26 mouse cellular contexts compared by ENCODE assay signal in the genomic region with DNA sequence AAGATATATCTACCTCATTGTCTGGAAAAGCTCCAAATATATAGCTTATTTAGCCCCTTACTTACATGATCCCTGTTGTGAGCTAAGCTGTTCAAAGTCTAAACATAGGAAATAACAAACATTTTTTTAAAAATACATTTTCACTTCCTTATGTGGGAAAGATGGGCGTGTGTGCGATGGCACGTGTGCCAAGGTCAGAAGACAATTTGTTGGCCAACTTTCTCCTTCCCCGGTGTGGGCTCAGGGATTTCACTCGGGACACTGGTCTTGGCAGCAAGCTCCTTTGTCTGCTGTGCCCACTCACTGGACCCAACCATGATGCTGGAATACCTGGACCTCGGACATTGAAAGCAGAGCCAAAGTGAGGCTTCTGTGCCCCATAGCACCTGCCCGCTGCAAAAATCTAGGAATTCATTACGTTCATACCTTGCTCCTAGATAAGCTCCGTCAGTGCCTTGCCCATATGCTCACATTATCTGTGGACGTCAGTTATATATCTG. TPM values are rescaled to one million over a fixed set of nuclear protein-coding genes. Genes with fewer than 3 reads are reported as not detected.
A peak's percentile ranks its signal among the peaks of the same experiment; 100 is the strongest.
DNase-seq lines count a peak whose midpoint lies in the region; ATAC-seq lines count a peak whose summit lies in the region.
"Had no signal": no experiment of that assay in that cellular context is flagged by ENCODE, and none has a peak within 500 bp of the region (broad histone marks: within the 10 kb centered on the region; RNA-seq: fewer than 3 reads in every experiment).

No protein-coding gene starts in this region.

- H3K27ac ChIP-seq in forebrain, embryonic 10.5 days = no peak overlapping the region
- no peak overlapping the region for H3K27ac ChIP-seq in forebrain, embryonic 14.5 days (ENCODE audit: low read depth, low read length)
- H3K27ac ChIP-seq in heart, embryonic 12.5 days (ENCODE audit: poor library complexity, severe bottlenecking) = peak overlapping the region; percentile 75
- no peak overlapping the region for H3K27ac ChIP-seq in intestine, embryonic 14.5 days (ENCODE audit: low read depth)
- H3K27ac ChIP-seq in intestine, embryonic 15.5 days = no peak overlapping the region
- H3K27ac ChIP-seq: embryonic facial prominence, embryonic 15.5 days; forebrain, embryonic 12.5 days; gastrocnemius, adult 2 months; hindbrain, embryonic 14.5 days; hindbrain, postnatal 0 days had no signal

- 98% methylated on average over 10 of the region's 10 CpGs for WGBS in forebrain, embryonic 10.5 days
- 97% methylated on average over 10 of the region's 10 CpGs for WGBS in forebrain, embryonic 14.5 days
- WGBS in heart, embryonic 12.5 days = 67% methylated on average over 10 of the region's 10 CpGs
- WGBS in intestine, embryonic 14.5 days = 95% methylated on average over 10 of the region's 10 CpGs
- 86% methylated on average over 10 of the region's 10 CpGs for WGBS in intestine, embryonic 15.5 days

- no peak overlapping the region for H3K4me3 ChIP-seq in forebrain, embryonic 10.5 days
- no peak overlapping the region for H3K4me3 ChIP-seq in forebrain, embryonic 14.5 days (ENCODE audit: low read depth, low read length)
- H3K4me3 ChIP-seq in heart, embryonic 12.5 days = no peak overlapping the region
- no peak overlapping the region for H3K4me3 ChIP-seq in intestine, embryonic 14.5 days (ENCODE audit: low read depth, low read length)
- H3K4me3 ChIP-seq in intestine, embryonic 15.5 days (replicated peaks) = no peak overlapping the region
- H3K4me3 ChIP-seq: embryonic facial prominence, embryonic 12.5 days; embryonic facial prominence, embryonic 15.5 days; forebrain, embryonic 12.5 days; gastrocnemius, adult 2 months had no signal

- no peaks in the 10 kb centered on the region for H3K27me3 ChIP-seq in forebrain, embryonic 10.5 days (ENCODE audit: poor library complexity, severe bottlenecking)
- H3K27me3 ChIP-seq in forebrain, embryonic 14.5 days (replicated peaks; ENCODE audit: control insufficient read depth, insufficient read depth, low read length) = no peaks in the 10 kb centered on the region
- no peaks in the 10 kb centered on the region for H3K27me3 ChIP-seq in heart, embryonic 12.5 days (replicated peaks)
- no peaks in the 10 kb centered on the region for H3K27me3 ChIP-seq in intestine, embryonic 14.5 days (replicated peaks; ENCODE audit: control insufficient read depth, insufficient read depth, low read length)
- no peaks in the 10 kb centered on the region for H3K27me3 ChIP-seq in intestine, embryonic 15.5 days (replicated peaks)
- H3K27me3 ChIP-seq: embryonic facial prominence, embryonic 12.5 days; embryonic facial prominence, embryonic 15.5 days; forebrain, embryonic 12.5 days; Patski had no signal

- no peak overlapping the region for H3K9ac ChIP-seq in forebrain, embryonic 14.5 days (ENCODE audit: low read length)
- H3K9ac ChIP-seq in heart, embryonic 12.5 days = no peak overlapping the region
- H3K9ac ChIP-seq in intestine, embryonic 14.5 days (ENCODE audit: low read length) = no peak overlapping the region
- no peak overlapping the region for H3K9ac ChIP-seq in intestine, embryonic 15.5 days
- H3K9ac ChIP-seq: embryonic facial prominence, embryonic 12.5 days; embryonic facial prominence, embryonic 15.5 days; forebrain, embryonic 12.5 days; hindbrain, embryonic 14.5 days had no signal

- peaks cover 57% of the 10 kb centered on the region for H3K36me3 ChIP-seq in forebrain, embryonic 10.5 days (replicated peaks)
- no peaks in the 10 kb centered on the region for H3K36me3 ChIP-seq in forebrain, embryonic 14.5 days (ENCODE audit: control insufficient read depth, insufficient read depth, low read length)
- H3K36me3 ChIP-seq in heart, embryonic 12.5 days = peaks cover 45% of the 10 kb centered on the region
- H3K36me3 ChIP-seq in intestine, embryonic 14.5 days (ENCODE audit: control insufficient read depth, insufficient read depth, low read length) = peaks cover 38% of the 10 kb centered on the region
- no peaks in the 10 kb centered on the region; the same call in 1 of the 2 replicates for H3K36me3 ChIP-seq in intestine, embryonic 15.5 days

- H3K4me2 ChIP-seq in forebrain, embryonic 14.5 days (ENCODE audit: low read length) = no peak overlapping the region
- 0 out of 2 replicates have a peak overlapping the region, but pooled peaks have one; percentile 13 for H3K4me2 ChIP-seq in heart, embryonic 12.5 days
- no peak overlapping the region for H3K4me2 ChIP-seq in intestine, embryonic 14.5 days (ENCODE audit: low read length)
- no peak overlapping the region for H3K4me2 ChIP-seq in intestine, embryonic 15.5 days (replicated peaks)
- H3K4me2 ChIP-seq: embryonic facial prominence, embryonic 12.5 days; embryonic facial prominence, embryonic 15.5 days; forebrain, embryonic 12.5 days; heart, embryonic 11.5 days; hindbrain, embryonic 14.5 days had no signal

- H3K4me1 ChIP-seq in forebrain, embryonic 10.5 days = peaks cover 11% of the 10 kb centered on the region
- H3K4me1 ChIP-seq in forebrain, embryonic 14.5 days (ENCODE audit: control insufficient read depth, insufficient read depth, low read length) = no peaks in the 10 kb centered on the region
- peaks cover 47% of the 10 kb centered on the region for H3K4me1 ChIP-seq in heart, embryonic 12.5 days (replicated peaks)
- H3K4me1 ChIP-seq in intestine, embryonic 14.5 days (replicated peaks; ENCODE audit: control insufficient read depth, insufficient read depth, low read length) = no peaks in the 10 kb centered on the region
- H3K4me1 ChIP-seq in intestine, embryonic 15.5 days (replicated peaks) = peaks cover 6% of the 10 kb centered on the region

- ATAC-seq in forebrain, embryonic 14.5 days = no peak
- ATAC-seq in heart, embryonic 12.5 days (ENCODE audit: insufficient number of reproducible peaks, low FRiP score) = no peak
- no peak for ATAC-seq in intestine, embryonic 14.5 days (replicated peaks; ENCODE audit: low FRiP score, low TSS enrichment, low read depth)
- no peak for ATAC-seq in intestine, embryonic 15.5 days
- ATAC-seq in megakaryocyte, adult 5-6 weeks (ENCODE audit: poor library complexity, severe bottlenecking) = peak; percentile 35; the same call in 1 of the 2 replicates
- ATAC-seq: forebrain, embryonic 16.5 days; hindbrain, postnatal 0 days; inflammation-experienced regulatory T-cells, adult 6 months; Patski had no signal

- DNase-seq in forebrain, embryonic 10.5 days (ENCODE audit: extremely low spot score, low spot score) = peak; percentile 9
- DNase-seq in forebrain, embryonic 14.5 days (ENCODE audit: low spot score) = no peak
- no peak for DNase-seq in heart, adult 9 months (ENCODE audit: low spot score in 2 of 2)
- peak; percentile 48 for DNase-seq in intestine, embryonic 14.5 days (ENCODE audit: low spot score)
- no peak for DNase-seq in kidney, postnatal 36 days
- DNase-seq: adrenal gland, postnatal 14 days; cerebellum, adult 11 months; cerebellum, adult 2 months; cerebellum, adult 9-11 months; cerebellum, postnatal 25 days; gastrocnemius, adult 2 months; gastrocnemius, postnatal 14 days; heart, postnatal 4 days; kidney, adult 2 months had no signal

- H3K9me3 ChIP-seq in forebrain, embryonic 10.5 days = no peaks in the 10 kb centered on the region; the same call in 1 of the 2 replicates
- no peaks in the 10 kb centered on the region for H3K9me3 ChIP-seq in forebrain, embryonic 14.5 days (replicated peaks; ENCODE audit: control insufficient read depth, low read length)
- H3K9me3 ChIP-seq in heart, embryonic 12.5 days (replicated peaks) = no peaks in the 10 kb centered on the region
- no peaks in the 10 kb centered on the region for H3K9me3 ChIP-seq in intestine, embryonic 14.5 days (ENCODE audit: control insufficient read depth, low read length)
- no peaks in the 10 kb centered on the region for H3K9me3 ChIP-seq in intestine, embryonic 15.5 days
- H3K9me3 ChIP-seq: embryonic facial prominence, embryonic 12.5 days; embryonic facial prominence, embryonic 15.5 days; forebrain, embryonic 12.5 days had no signal

RNA-seq across cellular contexts. Expression of a gene that starts 19.0 kb away (rescaled TPM):
- 140 and 143 TPM in 2 replicates for polyA plus RNA-seq in forebrain, embryonic 10.5 days (2016; fragmentation: Nextera tagmentation; extraction: Ambion mirVana)
- polyA plus RNA-seq in forebrain, embryonic 14.5 days (2014; fragmentation: Nextera tagmentation; extraction: Ambion mirVana) = 90.2 and 101 TPM in 2 replicates
- polyA plus RNA-seq in heart, embryonic 12.5 days (2016; fragmentation: Nextera tagmentation; extraction: Ambion mirVana) = 558 and 559 TPM in 2 replicates
- 307 and 342 TPM in 2 replicates for polyA plus RNA-seq in intestine, embryonic 14.5 days (2014; fragmentation: Nextera tagmentation; extraction: Ambion mirVana)
- polyA plus RNA-seq in intestine, embryonic 15.5 days (2015; fragmentation: Nextera tagmentation; extraction: Ambion mirVana) = 232 and 269 TPM in 2 replicates
- total RNA-seq in megakaryocyte, adult 5-6 weeks (2015) = 0.16 and 1.1 TPM in 2 replicates
- 0.44 and 0.89 TPM in 2 replicates for total RNA-seq in megakaryocyte, adult 5-6 weeks (2017)

Comparison
In these comparisons a context has a peak if more than half of its experiments do, and no peak if none do; other contexts are left out.
1. DNase-seq: peak in forebrain, embryonic 10.5 days (single experiment) and intestine, embryonic 14.5 days (single experiment); none in forebrain, embryonic 14.5 days (single experiment), heart, adult 9 months (0 of 2) and kidney, postnatal 36 days (0 of 2).